Mouse (Mus musculus) heart, adult 2 months (tissue): ENCODE measurements at regions not wholly inside any gene's neighbourhood (a gene's known extent, or its start where the extent isn't known, plus 50 kb on each side); places are given as distances from the start of the nearest gene placed in this dataset.

Source experiments
- DNase-seq, 2 experiments: peaks; one replicate each; pipeline ENCODE4 v3.0.0; 2021
- H3K27ac ChIP-seq: fragments of 200-600 bp; 2 replicates; pipeline ENCODE4 v1.8.1; 2022
- H3K27me3 ChIP-seq: fragments of 200-500 bp; 2 replicates; pipeline ENCODE4 v1.6.1; 2012; ENCODE audit warnings: mild to moderate bottlenecking, low read length, inconsistent platforms, mixed read lengths; ENCODE audit not compliant: control insufficient read depth, insufficient read depth
- H3K36me3 ChIP-seq: fragments of 200-500 bp; 2 replicates; pipeline ENCODE4 v1.6.1; 2012; ENCODE audit warnings: low read length, inconsistent platforms; ENCODE audit not compliant: control insufficient read depth, insufficient read depth
- H3K4me1 ChIP-seq: fragments of 200-500 bp; 2 replicates; pipeline ENCODE4 v1.6.1; 2011; ENCODE audit warnings: low read length; ENCODE audit not compliant: control insufficient read depth, insufficient read depth
- H3K4me3 ChIP-seq: fragments of 200-600 bp; 2 replicates; pipeline ENCODE4 v1.8.1; 2022
- H3K79me2 ChIP-seq: fragments of 200-500 bp; replicated peaks from 2 replicates; pipeline ENCODE4 v1.6.1; 2012; ENCODE audit warnings: mild to moderate bottlenecking, inconsistent platforms, low read length, moderate library complexity, mixed read lengths; ENCODE audit not compliant: control insufficient read depth, insufficient read depth
- H3K9ac ChIP-seq: fragments of 200-500 bp; 2 replicates; pipeline ENCODE4 v1.6.1; 2012; ENCODE audit warnings: low read depth, mild to moderate bottlenecking, control low read depth, inconsistent platforms, low read length, mixed read lengths
- CTCF ChIP-seq: fragments of 200-600 bp; IDR thresholded peaks from 2 replicates; pipeline ENCODE4 v1.8.1; 2022; ENCODE audit warnings: antibody characterized with exemption, mild to moderate bottlenecking, moderate library complexity
- EP300 ChIP-seq: fragments of 200-500 bp; IDR thresholded peaks from 2 replicates; pipeline ENCODE4 v1.6.1; 2011; ENCODE audit warnings: low read depth, low read length, control low read depth; ENCODE audit not compliant: insufficient read depth
- POLR2A ChIP-seq: fragments of 200-500 bp; IDR thresholded peaks from 2 replicates; pipeline ENCODE4 v1.6.1; 2011; ENCODE audit warnings: mild to moderate bottlenecking, low read depth, low read length, control low read depth; ENCODE audit not compliant: insufficient read depth
- WGBS: fragments of 180-500 bp; shearing (Covaris S2); methylation state at CpG from one replicate; pipeline ENCODE4 v1.1.7; 2018; 5-methylcytosine and 5-hydroxymethylcytosine counted together
- intact Hi-C: fragments of 180-260 bp; cut with DNase I; formaldehyde crosslinking; loops from one replicate; pipeline ENCODE4 v1.15.1; 2025

DNA sequence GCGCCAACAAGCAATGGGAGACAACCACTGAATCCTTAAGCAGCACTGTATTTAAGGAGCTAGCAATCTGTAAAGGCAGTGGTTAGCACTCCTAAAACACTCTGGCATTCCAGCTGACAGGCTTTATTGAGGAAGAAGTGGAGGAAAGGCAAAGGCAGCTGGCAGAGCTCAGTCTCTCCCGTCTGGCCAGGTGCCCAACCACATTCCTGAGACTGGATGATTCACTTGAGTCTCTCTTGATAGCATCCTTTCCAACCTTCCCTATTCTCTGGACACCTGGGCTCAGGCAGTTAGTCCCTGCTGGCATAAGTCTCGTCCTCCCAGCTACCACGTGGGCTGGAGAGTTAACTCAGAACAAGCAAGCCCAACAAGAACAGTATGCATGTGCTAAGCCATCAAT lies 260.1 kb downstream of the Sdhaf3 start:
- Histone ChIP-seq H3K4me3 (no peak overlapping the region), H3K36me3 (no peaks in the 10 kb centered on the region), H3K4me1 (no peaks in the 10 kb centered on the region), H3K9ac (no peak overlapping the region), H3K27me3 (no peaks in the 10 kb centered on the region), H3K27ac (no peak overlapping the region), H3K79me2 (no peaks in the 10 kb centered on the region)
- WGBS: 41% methylated on average over 4 of the region's 4 CpGs
- DNase-seq: peak in 1 of 2 experiments; percentile 5
- intact Hi-C loops: no loop called here
- TF ChIP-seq CTCF: no peak
- no peak for TF ChIP-seq POLR2A
- TF ChIP-seq EP300: no peak

GRCm38 (mm10) chr6:7252286-7252685 lies 296.5 kb downstream of the Sdhaf3 start:
- no peaks in the 10 kb centered on the region for H3K27me3 ChIP-seq
- intact Hi-C loops: no loop called here
- H3K79me2 ChIP-seq: no peaks in the 10 kb centered on the region
- H3K9ac ChIP-seq: no peak overlapping the region
- H3K36me3 ChIP-seq: no peaks in the 10 kb centered on the region
- H3K4me3 ChIP-seq: no peak overlapping the region
- H3K27ac ChIP-seq: no peak overlapping the region
- TF ChIP-seq EP300: no peak
- TF ChIP-seq POLR2A: no peak
- no peak for TF ChIP-seq CTCF
- WGBS: 59% methylated on average over 7 of the region's 7 CpGs
- H3K4me1 ChIP-seq: no peaks in the 10 kb centered on the region
- DNase-seq: no peak

- WGBS: 44% methylated on average over 4 of the region's 4 CpGs
- intact Hi-C loops: no loop called here
- Histone ChIP-seq H3K27me3 (no peaks in the 10 kb centered on the region), H3K4me3 (no peak overlapping the region), H3K9ac (no peak overlapping the region), H3K27ac (no peak overlapping the region), H3K4me1 (no peaks in the 10 kb centered on the region), H3K79me2 (no peaks in the 10 kb centered on the region), H3K36me3 (no peaks in the 10 kb centered on the region)
- DNase-seq: no peak
- TF ChIP-seq POLR2A: no peak
- no peak for TF ChIP-seq EP300
- no peak for TF ChIP-seq CTCF
These were observed 277.2 kb upstream of the Tac1 start for GRCm38 (mm10) chr6:7277431-7277830.

DNA sequence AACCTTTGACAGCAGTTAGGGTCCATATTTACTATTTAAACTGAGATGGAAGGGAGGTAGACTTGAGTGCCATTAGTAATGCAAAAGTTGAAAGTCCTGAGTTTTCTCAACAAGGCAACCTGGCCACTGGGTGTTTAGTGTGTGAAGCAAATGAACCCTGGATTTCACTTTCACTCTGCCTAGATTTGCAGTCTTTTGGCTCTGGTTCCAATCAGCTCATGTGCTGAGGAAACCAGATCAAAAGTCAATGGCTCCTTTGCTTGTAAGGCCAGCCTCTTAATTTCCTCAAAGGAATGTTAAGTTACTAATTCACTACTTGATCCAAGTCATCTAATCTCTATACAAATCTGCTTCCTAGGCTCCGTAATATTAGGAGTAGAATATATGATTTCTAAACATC lies 247.7 kb upstream of the Tac1 start:
- no peaks in the 10 kb centered on the region for H3K4me1 ChIP-seq
- intact Hi-C loops: no loop called here
- no peaks in the 10 kb centered on the region for H3K79me2 ChIP-seq
- no peak overlapping the region for H3K4me3 ChIP-seq
- TF ChIP-seq POLR2A (no peak), EP300 (no peak), CTCF (no peak)
- 70% methylated on average over 1 of the region's 1 CpGs for WGBS
- DNase-seq: no peak
- no peaks in the 10 kb centered on the region for H3K27me3 ChIP-seq
- H3K9ac ChIP-seq: no peak overlapping the region
- H3K36me3 ChIP-seq: no peaks in the 10 kb centered on the region
- H3K27ac ChIP-seq: no peak overlapping the region

- intact Hi-C loops: no loop called here
- DNase-seq: no peak
- WGBS: 67% methylated on average over 3 of the region's 3 CpGs
- Histone ChIP-seq H3K79me2 (no peaks in the 10 kb centered on the region), H3K36me3 (no peaks in the 10 kb centered on the region), H3K4me1 (no peaks in the 10 kb centered on the region), H3K27ac (no peak overlapping the region), H3K27me3 (no peaks in the 10 kb centered on the region), H3K9ac (no peak overlapping the region), H3K4me3 (no peak overlapping the region)
- TF ChIP-seq EP300 (no peak), POLR2A (no peak), CTCF (no peak)
These were observed 241.2 kb upstream of the Tac1 start for GRCm38 (mm10) chr6:7313496-7313895.

DNA sequence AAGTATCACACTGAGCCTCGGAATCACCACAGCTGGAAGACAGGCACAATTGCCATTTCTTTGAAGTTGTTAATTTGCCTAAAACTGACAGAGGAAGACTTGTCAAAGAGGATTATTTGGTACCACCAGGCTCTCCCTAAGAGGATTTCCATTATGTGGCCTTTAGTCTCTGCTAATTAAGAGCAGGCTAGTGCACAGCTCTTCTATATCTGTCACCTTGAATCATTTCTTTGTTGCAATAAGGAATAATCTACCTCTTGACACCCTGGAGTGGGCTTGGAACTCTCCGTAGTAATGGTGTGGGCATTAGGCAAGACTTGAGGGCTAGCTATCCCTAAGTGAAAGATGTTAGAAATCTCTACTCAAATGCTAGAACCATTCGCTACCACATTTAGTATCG lies 227.7 kb upstream of the Tac1 start:
- Histone ChIP-seq H3K27ac (no peak overlapping the region), H3K4me3 (no peak overlapping the region), H3K4me1 (no peaks in the 10 kb centered on the region), H3K9ac (no peak overlapping the region), H3K79me2 (no peaks in the 10 kb centered on the region), H3K36me3 (no peaks in the 10 kb centered on the region), H3K27me3 (no peaks in the 10 kb centered on the region)
- DNase-seq: no peak
- intact Hi-C loops: no loop called here
- no peak for TF ChIP-seq POLR2A
- TF ChIP-seq CTCF: no peak
- no peak for TF ChIP-seq EP300
- 67% methylated on average over 4 of the region's 4 CpGs for WGBS

DNA sequence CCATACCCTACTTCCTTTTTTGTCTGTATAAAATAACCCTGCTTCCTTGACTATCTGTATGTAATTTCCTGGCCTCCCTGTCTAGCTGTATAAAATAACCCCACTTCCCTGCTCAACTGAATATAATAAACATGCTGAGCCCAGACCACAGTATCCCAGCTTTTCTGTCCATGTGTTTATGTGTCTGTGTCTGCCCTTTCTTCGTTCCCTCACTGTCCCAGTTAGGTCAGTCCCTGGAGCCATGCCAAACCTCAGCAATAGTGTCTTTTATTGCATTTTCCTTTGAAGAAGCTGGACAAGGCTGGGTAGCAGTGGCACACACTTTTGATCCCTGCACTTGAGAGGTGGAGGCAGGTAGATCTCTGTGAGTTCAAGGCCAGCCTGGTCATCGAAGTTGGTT lies 198.0 kb upstream of the Tac1 start:
- Histone ChIP-seq H3K36me3 (no peaks in the 10 kb centered on the region), H3K9ac (no peak overlapping the region), H3K4me1 (no peaks in the 10 kb centered on the region), H3K27ac (no peak overlapping the region), H3K4me3 (no peak overlapping the region), H3K27me3 (no peaks in the 10 kb centered on the region), H3K79me2 (no peaks in the 10 kb centered on the region)
- no peak for TF ChIP-seq POLR2A
- no peak for TF ChIP-seq CTCF
- TF ChIP-seq EP300: no peak
- DNase-seq: no peak
- 21% methylated on average over 2 of the region's 2 CpGs for WGBS
- intact Hi-C loops: no loop called here
